Mouse (Mus musculus) heart, embryonic 14.5 days (tissue): ENCODE data around the gene Sox15. TPM values are rescaled to one million over a fixed set of nuclear protein-coding genes. Genes with fewer than 3 reads are reported as not detected.

Source experiments
- ATAC-seq: fragments of 200-750 bp; cut with Nextera tagmentation; 2 replicates; pipeline ENCODE4 v1.8.0; 2017; ENCODE audit warnings: low read depth, moderate TSS enrichment; ENCODE audit not compliant: insufficient number of reproducible peaks, insufficient read depth, low FRiP score
- H3K27ac ChIP-seq, 2 experiments: fragments of 200-500 bp in 1 of 2; fragments of 300-500 bp in 1 of 2; sonication (generic) in 1 of 2; replicated peaks in 1 of 2; 2 replicates each; pipeline ENCODE4 v1.5.1; 2012 to 2014; ENCODE audit warnings: low read depth in 2 of 2, low read length in 2 of 2, control low read depth in 1 of 2, mild to moderate bottlenecking in 1 of 2, mixed read lengths in 1 of 2; ENCODE audit not compliant: control insufficient read depth in 1 of 2, insufficient read depth in 1 of 2
- H3K27me3 ChIP-seq: fragments of 300-500 bp; sonication (generic); 2 replicates; pipeline ENCODE4 v1.6.1; 2014; ENCODE audit warnings: mild to moderate bottlenecking, low read length, control low read depth; ENCODE audit not compliant: control insufficient read depth, insufficient read depth
- H3K36me3 ChIP-seq: fragments of 300-500 bp; sonication (generic); 2 replicates; pipeline ENCODE4 v1.6.1; 2014; ENCODE audit warnings: mild to moderate bottlenecking, control low read depth, low read length, mixed read lengths; ENCODE audit not compliant: control insufficient read depth, insufficient read depth
- H3K4me1 ChIP-seq, 2 experiments: fragments of 200-500 bp in 1 of 2; fragments of 300-500 bp in 1 of 2; sonication (generic) in 1 of 2; 2 replicates each; pipeline ENCODE4 v1.6.1; 2012 to 2014; ENCODE audit warnings: low read length in 2 of 2, control low read depth in 1 of 2, mixed read lengths in 1 of 2; ENCODE audit not compliant: control insufficient read depth in 2 of 2, insufficient read depth in 2 of 2
- H3K4me2 ChIP-seq: fragments of 300-500 bp; sonication (generic); 2 replicates; pipeline ENCODE4 v1.6.1; 2014; ENCODE audit warnings: mild to moderate bottlenecking, low read length
- H3K4me3 ChIP-seq, 2 experiments: fragments of 200-500 bp in 1 of 2; fragments of 300-500 bp in 1 of 2; sonication (generic) in 1 of 2; 2 replicates each; pipeline ENCODE4 v1.5.1; 2012 to 2014; ENCODE audit warnings: low read length in 2 of 2, mild to moderate bottlenecking in 2 of 2, control low read depth in 1 of 2, low read depth in 1 of 2, moderate library complexity in 1 of 2; ENCODE audit not compliant: control insufficient read depth in 1 of 2, insufficient read depth in 1 of 2
- H3K9ac ChIP-seq: fragments of 300-500 bp; sonication (generic); 2 replicates; pipeline ENCODE4 v1.6.1; 2014; ENCODE audit warnings: mild to moderate bottlenecking, low read length
- H3K9me3 ChIP-seq: fragments of 300-500 bp; sonication (generic); 2 replicates; pipeline ENCODE4 v1.6.1; 2016; ENCODE audit warnings: low read length, control low read depth; ENCODE audit not compliant: control insufficient read depth
- WGBS: fragments of 180-500 bp; shearing (Covaris S2); extraction: QIAGEN DNeasy Blood & Tissue Kit; methylation state at CpG from one replicate; pipeline ENCODE4 v1.1.7; 2014; 5-methylcytosine and 5-hydroxymethylcytosine counted together
- polyA plus RNA-seq: library from polyadenylated mRNA; unstranded; fragments of >200 nt; fragmentation: Nextera tagmentation; extraction: Ambion mirVana; gene quantifications from 2 replicates; pipeline ENCODE4 v1.2.1, GENCODE M21; 2014

Gene Sox15
- not detected in 2 replicates for polyA plus RNA-seq

DNA sequence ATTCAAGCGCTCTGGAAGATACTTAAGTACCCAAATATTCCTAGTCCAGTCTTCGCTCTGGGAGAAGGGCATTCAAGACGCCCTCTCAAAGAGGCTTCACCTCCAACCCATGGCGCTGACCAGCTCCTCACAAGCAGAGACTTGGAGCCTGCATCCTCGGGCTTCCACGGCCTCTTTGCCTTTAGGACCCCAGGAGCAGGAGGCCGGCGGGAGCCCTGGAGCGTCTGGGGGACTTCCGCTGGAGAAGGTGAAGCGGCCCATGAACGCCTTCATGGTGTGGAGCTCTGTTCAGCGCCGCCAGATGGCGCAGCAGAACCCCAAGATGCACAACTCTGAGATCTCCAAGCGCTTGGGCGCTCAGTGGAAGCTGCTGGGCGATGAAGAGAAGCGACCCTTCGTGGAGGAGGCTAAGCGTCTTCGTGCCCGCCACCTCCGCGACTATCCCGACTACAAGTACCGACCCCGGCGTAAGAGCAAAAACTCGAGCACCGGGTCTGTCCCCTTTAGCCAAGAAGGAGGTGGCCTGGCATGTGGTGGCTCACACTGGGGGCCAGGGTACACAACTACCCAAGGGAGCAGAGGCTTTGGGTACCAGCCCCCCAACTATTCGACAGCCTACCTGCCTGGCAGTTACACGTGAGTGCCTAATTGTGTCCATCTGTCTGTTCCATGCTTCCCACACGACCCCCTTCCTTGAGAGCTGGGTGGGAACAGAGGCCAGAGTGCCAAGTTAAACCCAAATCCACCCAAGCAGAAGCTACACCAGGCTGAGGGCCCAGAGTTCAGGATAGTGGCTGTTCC, at the start of gene Sox15:
Sox15 (plus strand) TSS at position 51 of the 801 bp plus-strand sequence.
- Histone ChIP-seq H3K27ac (peak within 1 kb of the TSS in 1 of 2 experiments; percentile 16; a peak in 1 of 4 replicates), H3K4me2 (peak within 1 kb of the TSS; percentile 19)

GRCm38 (mm10) chr11:69605726-69606490, 49.2 kb upstream of the Sox15 start, which contains the start of gene Atp1b2:
Atp1b2 (minus strand) TSS chr11:69605942.
- peak; percentile 84 for ATAC-seq
- Histone ChIP-seq H3K9ac (peak within 1 kb of the TSS; percentile 83), H3K4me3 (peak within 1 kb of the TSS; percentile 58 to 59), H3K27me3 (no peaks in the 10 kb centered on the region), H3K4me2 (peak within 1 kb of the TSS; percentile 88), H3K27ac (peak within 1 kb of the TSS; percentile 42 to 76), H3K9me3 (no peaks in the 10 kb centered on the region), H3K4me1 (peaks cover 25 to 34% of the 10 kb centered on the region in 2 experiments), H3K36me3 (0 out of 2 replicates have a peak, but pooled peaks cover 4% of the 10 kb centered on the region)
- WGBS = 3% methylated on average over 31 of the region's 32 CpGs

More for the DNA sequence above, at the start of gene Sox15:
- no peak within 1 kb of the TSS for H3K9ac ChIP-seq
- no peak for ATAC-seq
- H3K4me3 ChIP-seq = no peak within 1 kb of the TSS
- 24% methylated on average over 34 of the region's 34 CpGs for WGBS
- no peaks in the 10 kb centered on the region for H3K27me3 ChIP-seq
- H3K4me1 ChIP-seq = peaks cover 2 to 11% of the 10 kb centered on the region in 2 experiments; a peak in 3 of 4 replicates
- peaks cover 83% of the 10 kb centered on the region for H3K36me3 ChIP-seq
- no peaks in the 10 kb centered on the region for H3K9me3 ChIP-seq

DNA sequence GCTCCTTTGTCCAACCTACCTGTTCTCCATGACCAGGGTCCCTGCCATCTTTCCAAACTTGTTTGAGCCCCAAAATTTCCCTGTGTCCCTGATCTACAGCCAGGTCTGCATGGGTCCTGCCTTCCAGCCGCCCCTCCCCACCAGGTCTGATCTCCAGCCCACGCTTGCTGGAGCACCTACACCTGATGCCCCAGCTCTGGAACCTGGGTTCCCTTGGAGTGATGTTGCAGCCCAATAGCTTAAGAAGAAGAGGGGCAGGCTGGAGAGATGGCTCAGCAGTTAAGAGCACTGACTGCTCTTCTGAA, 48.7 kb upstream of the Sox15 start:
- WGBS = 62% methylated on average over 2 of the region's 2 CpGs
- Histone ChIP-seq H3K9me3 (no peaks in the 10 kb centered on the region), H3K36me3 (no peaks in the 10 kb centered on the region), H3K9ac (peak overlapping the region; percentile 83), H3K4me3 (peak overlapping the region; percentile 38 to 58), H3K27ac (0 out of 4 replicates have a peak overlapping the region, but pooled peaks of 1 of the 2 experiments have one; percentile 6), H3K27me3 (no peaks in the 10 kb centered on the region), H3K4me1 (peaks cover 21 to 28% of the 10 kb centered on the region in 2 experiments), H3K4me2 (peak overlapping the region; percentile 88)
- ATAC-seq = no peak

- 75% methylated on average over 2 of the region's 2 CpGs for WGBS
- H3K9me3 ChIP-seq = no peaks in the 10 kb centered on the region
- H3K9ac ChIP-seq = no peak overlapping the region
- H3K4me1 ChIP-seq = peaks cover 18 to 25% of the 10 kb centered on the region in 2 experiments
- no peak overlapping the region for H3K4me3 ChIP-seq
- H3K27me3 ChIP-seq = no peaks in the 10 kb centered on the region
- no peak overlapping the region for H3K4me2 ChIP-seq
- H3K27ac ChIP-seq = no peak overlapping the region
- no peaks in the 10 kb centered on the region for H3K36me3 ChIP-seq
- ATAC-seq = no peak
Measured at GRCm38 (mm10) chr11:69606832-69607231, 48.3 kb upstream of the Sox15 start.

DNA sequence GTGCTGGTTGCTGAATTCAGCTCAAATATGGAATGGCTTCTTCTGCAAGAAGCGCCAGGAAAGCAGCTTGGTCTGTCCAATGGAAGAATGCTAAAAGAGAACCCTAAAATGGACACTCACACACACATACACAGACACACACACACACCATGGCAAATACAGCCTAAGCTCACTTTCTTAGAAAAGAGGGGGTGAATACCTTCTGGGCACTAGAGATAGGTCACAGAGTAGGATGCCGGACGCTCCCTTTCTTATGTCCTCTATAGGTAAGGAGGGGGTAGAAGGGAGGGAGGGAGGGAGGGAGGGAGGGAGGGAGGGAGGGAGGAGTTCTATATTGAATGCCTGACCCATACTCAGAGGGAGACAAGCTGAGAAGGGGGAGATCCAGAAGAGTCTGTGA, 46.6 kb upstream of the Sox15 start:
- Histone ChIP-seq H3K4me2 (no peak overlapping the region), H3K9ac (no peak overlapping the region), H3K36me3 (no peaks in the 10 kb centered on the region), H3K4me1 (peaks cover 13 to 15% of the 10 kb centered on the region in 2 experiments), H3K27ac (no peak overlapping the region), H3K9me3 (no peaks in the 10 kb centered on the region), H3K27me3 (no peaks in the 10 kb centered on the region), H3K4me3 (no peak overlapping the region)
- 87% methylated on average over 3 of the region's 3 CpGs for WGBS
- ATAC-seq = no peak

- H3K36me3 ChIP-seq = no peaks in the 10 kb centered on the region
- H3K27me3 ChIP-seq = no peaks in the 10 kb centered on the region
- no peak overlapping the region for H3K9ac ChIP-seq
- H3K9me3 ChIP-seq = no peaks in the 10 kb centered on the region
- H3K4me3 ChIP-seq = no peak overlapping the region
- no peak for ATAC-seq
- H3K4me1 ChIP-seq = peaks cover 10 to 12% of the 10 kb centered on the region in 2 experiments
- no peak overlapping the region for H3K4me2 ChIP-seq
- 55% methylated on average over 7 of the region's 7 CpGs for WGBS
- H3K27ac ChIP-seq = no peak overlapping the region
Measured at GRCm38 (mm10) chr11:69609416-69609815, 45.7 kb upstream of the Sox15 start.

GRCm38 (mm10) chr11:69610899-69611298, 44.2 kb upstream of the Sox15 start:
- 35% methylated on average over 4 of the region's 4 CpGs for WGBS
- no peak overlapping the region for H3K4me2 ChIP-seq
- no peak overlapping the region for H3K4me3 ChIP-seq
- no peaks in the 10 kb centered on the region for H3K36me3 ChIP-seq
- H3K4me1 ChIP-seq = peaks cover 8 to 11% of the 10 kb centered on the region in 2 experiments; a peak in 3 of 4 replicates
- H3K9me3 ChIP-seq = no peaks in the 10 kb centered on the region
- ATAC-seq = no peak
- no peak overlapping the region for H3K27ac ChIP-seq
- H3K27me3 ChIP-seq = no peaks in the 10 kb centered on the region
- no peak overlapping the region for H3K9ac ChIP-seq
